Mouse (Mus musculus) intestine, embryonic 16.5 days (tissue): ENCODE measurements at regions not wholly inside any gene's neighbourhood (a gene's known extent, or its start where the extent isn't known, plus 50 kb on each side); places are given as distances from the start of the nearest gene placed in this dataset.
A peak's percentile ranks its signal among the peaks of the same experiment; 100 is the strongest.

Experiments
- ATAC-seq: fragments of 200-750 bp; cut with Nextera tagmentation; 2 replicates; pipeline ENCODE4 v1.8.0; 2017; ENCODE audit warnings: moderate TSS enrichment, moderate library complexity
- H3K27ac ChIP-seq: fragments of 300-500 bp; sonication (generic); 2 replicates; pipeline ENCODE4 v1.5.1; 2014; ENCODE audit warnings: mild to moderate bottlenecking, low read length
- H3K27me3 ChIP-seq: fragments of 300-500 bp; sonication (generic); replicated peaks from 2 replicates; pipeline ENCODE4 v1.6.1; 2014; ENCODE audit warnings: low read length, control low read depth, mixed read lengths; ENCODE audit not compliant: control insufficient read depth, insufficient read depth
- H3K36me3 ChIP-seq: fragments of 300-500 bp; sonication (generic); 2 replicates; pipeline ENCODE4 v1.6.1; 2014; ENCODE audit warnings: low read length, control low read depth; ENCODE audit not compliant: control insufficient read depth, insufficient read depth
- H3K4me1 ChIP-seq: fragments of 300-500 bp; sonication (generic); 2 replicates; pipeline ENCODE4 v1.6.1; 2014; ENCODE audit warnings: low read length, control low read depth, mixed read lengths; ENCODE audit not compliant: control insufficient read depth, insufficient read depth
- H3K4me2 ChIP-seq: fragments of 300-500 bp; sonication (generic); 2 replicates; pipeline ENCODE4 v1.6.1; 2014; ENCODE audit warnings: low read depth, low read length, control low read depth
- H3K4me3 ChIP-seq: fragments of 300-500 bp; sonication (generic); 2 replicates; pipeline ENCODE4 v1.5.1; 2014; ENCODE audit warnings: mild to moderate bottlenecking, low read length
- H3K9ac ChIP-seq: fragments of 300-500 bp; sonication (generic); 2 replicates; pipeline ENCODE4 v1.6.1; 2014; ENCODE audit warnings: low read depth, low read length
- H3K9me3 ChIP-seq: fragments of 300-500 bp; sonication (generic); 2 replicates; pipeline ENCODE4 v1.6.1; 2016; ENCODE audit warnings: low read length, control low read depth; ENCODE audit not compliant: control insufficient read depth
- WGBS: fragments of 180-500 bp; shearing (Covaris S2); extraction: QIAGEN DNeasy Blood & Tissue Kit; methylation state at CpG from one replicate; pipeline ENCODE4 v1.1.7; 2014; 5-methylcytosine and 5-hydroxymethylcytosine counted together

GRCm38 (mm10) chr9:50421572-50422285 is 72.6 kb upstream of the Plet1 start:
- ATAC-seq = no peak
- no peaks in the 10 kb centered on the region for H3K4me1 ChIP-seq
- 80% methylated on average over 23 of the region's 23 CpGs for WGBS
- H3K9me3 ChIP-seq = no peaks in the 10 kb centered on the region
- H3K9ac ChIP-seq = no peak overlapping the region
- no peak overlapping the region for H3K4me3 ChIP-seq
- H3K36me3 ChIP-seq = no peaks in the 10 kb centered on the region
- no peaks in the 10 kb centered on the region for H3K27me3 ChIP-seq
- no peak overlapping the region for H3K4me2 ChIP-seq
- H3K27ac ChIP-seq = no peak overlapping the region

GRCm38 (mm10) chr9:50425866-50426495 is 68.3 kb upstream of the Plet1 start:
- Histone ChIP-seq H3K27ac (no peak overlapping the region), H3K9ac (no peak overlapping the region), H3K9me3 (no peaks in the 10 kb centered on the region), H3K4me1 (no peaks in the 10 kb centered on the region), H3K4me2 (no peak overlapping the region), H3K27me3 (0 out of 2 replicates have a peak, but pooled peaks cover 3% of the 10 kb centered on the region), H3K4me3 (no peak overlapping the region), H3K36me3 (no peaks in the 10 kb centered on the region)
- ATAC-seq = no peak
- 30% methylated on average over 4 of the region's 4 CpGs for WGBS

- H3K4me2 ChIP-seq = no peak overlapping the region
- no peak overlapping the region for H3K4me3 ChIP-seq
- no peak overlapping the region for H3K9ac ChIP-seq
- H3K27ac ChIP-seq = no peak overlapping the region
- H3K36me3 ChIP-seq = no peaks in the 10 kb centered on the region
- WGBS = 82% methylated on average over 7 of the region's 7 CpGs
- no peak for ATAC-seq
- H3K9me3 ChIP-seq = no peaks in the 10 kb centered on the region
- H3K27me3 ChIP-seq = 0 out of 2 replicates have a peak, but pooled peaks cover 3% of the 10 kb centered on the region
- H3K4me1 ChIP-seq = no peaks in the 10 kb centered on the region
These were observed 64.2 kb upstream of the Plet1 start for GRCm38 (mm10) chr9:50430147-50430546.

- Histone ChIP-seq H3K9ac (no peak overlapping the region), H3K9me3 (no peaks in the 10 kb centered on the region), H3K4me2 (no peak overlapping the region), H3K4me3 (no peak overlapping the region), H3K27ac (no peak overlapping the region), H3K27me3 (0 out of 2 replicates have a peak, but pooled peaks cover 3% of the 10 kb centered on the region), H3K36me3 (no peaks in the 10 kb centered on the region), H3K4me1 (no peaks in the 10 kb centered on the region; the same call in none of the 2 replicates)
- WGBS = 72% methylated on average over 4 of the region's 4 CpGs
- no peak for ATAC-seq
These were observed 60.8 kb upstream of the Plet1 start for GRCm38 (mm10) chr9:50433525-50433924.

GRCm38 (mm10) chr9:50433978-50434377 is 60.3 kb upstream of the Plet1 start:
- Histone ChIP-seq H3K4me2 (no peak overlapping the region), H3K9me3 (no peaks in the 10 kb centered on the region), H3K27me3 (0 out of 2 replicates have a peak, but pooled peaks cover 3% of the 10 kb centered on the region), H3K4me3 (no peak overlapping the region), H3K9ac (no peak overlapping the region), H3K27ac (no peak overlapping the region), H3K4me1 (no peaks in the 10 kb centered on the region; the same call in none of the 2 replicates), H3K36me3 (no peaks in the 10 kb centered on the region)
- no peak for ATAC-seq
- WGBS = 68% methylated on average over 4 of the region's 4 CpGs

GRCm38 (mm10) chr9:50437830-50438722 is 56.2 kb upstream of the Plet1 start:
- no peaks in the 10 kb centered on the region; the same call in none of the 2 replicates for H3K4me1 ChIP-seq
- peak overlapping the region; percentile 71 for H3K9ac ChIP-seq

GRCm38 (mm10) chr9:50438738-50439137 is 55.6 kb upstream of the Plet1 start:
- H3K27ac ChIP-seq = no peak overlapping the region
- peak; percentile 79 for ATAC-seq
- H3K4me1 ChIP-seq = no peaks in the 10 kb centered on the region; the same call in none of the 2 replicates
- WGBS = 53% methylated on average over 7 of the region's 7 CpGs
- no peaks in the 10 kb centered on the region for H3K36me3 ChIP-seq
- no peak overlapping the region for H3K9ac ChIP-seq
- H3K9me3 ChIP-seq = no peaks in the 10 kb centered on the region
- no peaks in the 10 kb centered on the region for H3K27me3 ChIP-seq
- H3K4me3 ChIP-seq = no peak overlapping the region
- H3K4me2 ChIP-seq = no peak overlapping the region

More at GRCm38 (mm10) chr9:50437830-50438722, 56.2 kb upstream of the Plet1 start:
- 17% methylated on average over 17 of the region's 17 CpGs for WGBS
- Histone ChIP-seq H3K4me2 (peak overlapping the region; percentile 64), H3K4me3 (peak overlapping the region; percentile 43), H3K36me3 (no peaks in the 10 kb centered on the region), H3K27me3 (no peaks in the 10 kb centered on the region), H3K27ac (no peak overlapping the region), H3K9me3 (no peaks in the 10 kb centered on the region)
- peak; percentile 77 for ATAC-seq

- H3K4me2 ChIP-seq = no peak overlapping the region
- H3K27ac ChIP-seq = no peak overlapping the region
- no peaks in the 10 kb centered on the region; the same call in none of the 2 replicates for H3K4me1 ChIP-seq
- H3K36me3 ChIP-seq = no peaks in the 10 kb centered on the region
- peak; percentile 49 for ATAC-seq
- H3K4me3 ChIP-seq = no peak overlapping the region
- WGBS = 66% methylated on average over 3 of the region's 3 CpGs
- H3K27me3 ChIP-seq = no peaks in the 10 kb centered on the region
- H3K9ac ChIP-seq = no peak overlapping the region
- H3K9me3 ChIP-seq = peaks cover 5% of the 10 kb centered on the region
These were observed 54.1 kb upstream of the Plet1 start for GRCm38 (mm10) chr9:50440222-50440621.

GRCm38 (mm10) chr9:50440689-50441088 is 53.6 kb upstream of the Plet1 start:
- Histone ChIP-seq H3K27me3 (no peaks in the 10 kb centered on the region), H3K9ac (no peak overlapping the region), H3K36me3 (no peaks in the 10 kb centered on the region), H3K9me3 (peaks cover 7% of the 10 kb centered on the region), H3K4me1 (no peaks in the 10 kb centered on the region; the same call in none of the 2 replicates), H3K4me3 (no peak overlapping the region), H3K27ac (no peak overlapping the region), H3K4me2 (no peak overlapping the region)
- WGBS = 85% methylated on average over 2 of the region's 2 CpGs
- no peak for ATAC-seq
